Mouse (Mus musculus) left cerebral cortex, postnatal 25 days (tissue): Measurements from ENCODE around the gene Myo18b. TPM values are rescaled to one million over a fixed set of nuclear protein-coding genes. Genes with fewer than 3 reads are reported as not detected.

Experiments used
- DNase-seq, 2 experiments: peaks; one replicate each; pipeline ENCODE4 v3.0.0; 2022; ENCODE audit warnings: low spot score in 2 of 2, mixed read lengths in 1 of 2
- intact Hi-C: fragments of 180-260 bp; cut with DNase I; formaldehyde crosslinking; loops from one replicate; pipeline ENCODE4 v1.15.1; 2025
- total RNA-seq, 2 experiments: library from RNA; stranded (reverse); gene quantifications; 2 replicates each; pipeline ENCODE4 v1.2.3; 2021

Myo18b gene
- total RNA-seq, 2 experiments from 2014 or later, result 1.2 to 1.9 TPM

DNA sequence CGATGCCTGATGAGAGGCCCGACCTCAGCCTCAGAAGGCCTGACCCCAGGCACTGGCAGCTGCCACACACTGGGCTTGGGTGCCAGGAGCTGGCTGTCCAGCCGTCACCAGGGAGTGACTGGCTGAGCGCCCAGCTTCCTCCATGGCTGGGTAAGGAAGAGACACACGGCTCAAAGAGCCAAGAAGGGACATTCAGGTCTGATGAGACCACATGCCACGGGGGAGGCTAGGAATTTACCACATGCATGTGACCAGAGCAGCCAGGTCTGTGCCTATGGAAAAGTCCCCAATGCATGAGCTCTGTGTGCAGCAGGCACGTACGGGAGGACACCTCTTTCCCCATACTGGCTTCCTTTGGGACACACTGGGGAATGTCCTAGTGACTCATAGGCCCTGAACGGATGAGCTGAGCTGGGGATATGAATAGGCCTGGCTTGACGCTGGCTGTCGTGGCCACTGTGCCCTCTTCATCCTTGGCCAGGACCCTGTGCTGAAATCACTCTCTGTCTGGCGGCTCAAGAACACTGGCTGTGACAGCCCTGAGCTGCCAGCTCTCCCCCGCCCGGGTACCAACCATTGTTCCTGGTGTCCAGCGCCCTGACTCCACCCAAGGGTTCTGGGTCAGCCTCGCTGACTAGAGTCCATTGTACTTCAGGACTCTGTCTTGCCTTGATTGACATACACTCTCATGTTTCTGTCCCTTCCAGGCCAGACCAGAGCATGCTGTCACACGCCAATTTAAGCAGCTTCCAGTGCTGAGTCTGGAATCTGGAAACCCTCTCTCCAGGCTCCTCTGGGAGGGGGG, 9.3 kb downstream of the Myo18b start:
- intact Hi-C loops, result loop anchor here (10.0 kb wide), 1 partner anchor 338 kb away; the partner anchor contains the start of genes 2900026A02Rik and Tmem211
- DNase-seq, result peak in 1 of 2 experiments; percentile 38

DNA sequence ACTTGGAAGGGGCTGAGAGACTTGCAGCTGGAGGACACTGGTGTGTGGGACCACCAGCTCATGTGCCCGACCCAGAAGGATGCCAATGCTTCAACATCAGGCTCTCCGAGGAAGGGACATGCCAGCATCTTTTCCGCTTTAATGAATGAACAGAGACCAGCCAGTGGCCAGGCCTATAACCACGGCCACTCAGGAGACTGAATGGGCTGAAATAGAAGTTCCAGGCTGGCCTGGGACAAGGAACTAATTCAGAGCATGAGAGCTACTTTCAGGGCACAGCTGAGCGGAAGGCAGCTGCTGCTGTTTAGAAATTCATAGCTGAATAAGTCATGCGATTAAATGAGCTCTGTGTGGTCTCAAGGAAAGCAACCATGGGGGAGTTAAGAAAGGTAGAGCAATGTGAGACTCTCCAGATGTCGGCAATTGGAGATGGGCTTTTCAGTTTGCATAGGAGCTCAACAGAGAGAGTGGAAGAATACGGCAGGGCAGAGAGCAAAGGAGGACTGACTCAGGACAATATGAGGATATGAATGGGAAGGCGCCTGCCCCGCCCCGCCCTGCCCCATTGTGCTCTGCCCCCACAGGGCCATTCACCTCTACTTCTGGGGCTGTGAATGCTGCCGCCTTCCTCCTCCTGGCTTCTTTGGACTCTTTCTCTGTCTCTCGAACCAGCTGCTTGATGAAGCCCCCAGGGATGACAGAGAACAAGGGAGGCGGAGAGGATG, 18.6 kb downstream of the Myo18b start:
- DNase-seq, result peak in 1 of 2 experiments; percentile 38
- intact Hi-C loops, result loop anchor here (10.0 kb wide), 1 partner anchor 297 kb away; no protein-coding TSS in a partner anchor

DNA sequence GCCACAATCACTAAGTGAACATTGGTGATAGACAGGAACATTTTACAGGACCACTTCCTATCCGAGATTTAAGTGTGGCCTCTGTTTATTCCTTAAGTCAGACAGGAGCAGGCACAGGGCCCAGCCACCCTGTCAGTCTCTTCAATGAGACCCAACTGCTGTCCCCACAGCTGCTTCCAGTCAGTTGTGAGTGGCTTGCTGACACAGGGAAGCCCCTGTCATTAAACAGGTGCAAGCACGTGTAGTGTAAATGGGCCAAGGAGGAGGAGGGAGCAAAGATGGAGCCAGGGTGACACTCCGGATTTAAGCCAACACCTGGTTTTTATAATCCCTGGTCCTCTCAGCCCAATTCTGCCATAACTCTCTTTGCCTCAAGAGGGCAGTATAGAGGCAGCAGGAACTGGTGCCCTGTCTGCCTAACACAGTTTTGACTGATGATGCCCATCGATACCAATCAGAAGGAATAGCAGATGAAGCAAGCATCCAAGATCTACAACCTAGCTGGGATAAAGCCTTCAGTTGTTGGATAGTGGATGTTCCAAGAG, 19.2 kb downstream of the Myo18b start:
- intact Hi-C loops, result loop anchor here (10.0 kb wide), 1 partner anchor 298 kb away; no protein-coding TSS in a partner anchor
- DNase-seq, result peak; percentile 65 to 75

DNA sequence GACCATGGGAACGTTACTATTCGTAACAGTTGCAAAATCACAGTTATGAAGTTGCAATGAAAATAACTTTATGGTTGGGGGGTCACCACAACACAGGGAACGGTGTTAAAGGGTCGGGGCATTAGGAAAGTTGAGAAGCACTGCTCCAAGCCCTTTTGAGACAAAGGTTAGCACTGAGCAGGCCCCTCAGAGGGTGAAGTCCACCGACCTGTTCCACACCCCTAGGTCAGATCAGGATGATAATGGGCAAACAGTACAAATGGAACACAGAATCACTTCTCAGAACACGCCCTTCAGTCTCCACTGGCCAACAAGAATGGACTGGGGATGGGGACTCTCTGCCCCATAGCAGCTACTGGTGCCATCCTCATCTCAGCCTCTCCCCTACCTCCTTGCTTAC, 23.2 kb downstream of the Myo18b start:
- DNase-seq, result no peak
- intact Hi-C loops, result loop anchor here (10.0 kb wide), 1 partner anchor 302 kb away; no protein-coding TSS in a partner anchor

DNA sequence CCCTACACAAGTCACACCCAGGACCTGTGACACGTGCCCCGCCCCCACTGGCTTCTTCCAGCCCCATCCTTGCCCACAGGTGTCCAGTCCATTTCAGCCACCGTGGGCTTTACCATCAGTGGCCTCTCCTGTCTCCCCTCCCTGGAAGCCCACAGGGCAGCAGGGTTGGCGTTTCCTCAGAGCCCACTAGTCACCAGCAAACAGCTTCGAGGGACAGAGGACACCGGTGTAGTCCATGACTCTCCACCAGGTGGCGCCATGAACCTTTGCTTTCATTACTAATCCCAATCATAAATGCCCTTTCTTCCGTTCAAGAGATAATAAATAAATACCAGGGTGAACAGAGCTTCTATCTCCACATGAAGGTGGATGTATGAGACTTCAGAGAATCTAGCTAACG, 25.4 kb downstream of the Myo18b start:
- intact Hi-C loops, result loop anchor here (1.0 to 10.0 kb wide), 2 partner anchors 184 to 304 kb away; no protein-coding TSS in a partner anchor
- peak; percentile 70 to 75 for DNase-seq

DNA sequence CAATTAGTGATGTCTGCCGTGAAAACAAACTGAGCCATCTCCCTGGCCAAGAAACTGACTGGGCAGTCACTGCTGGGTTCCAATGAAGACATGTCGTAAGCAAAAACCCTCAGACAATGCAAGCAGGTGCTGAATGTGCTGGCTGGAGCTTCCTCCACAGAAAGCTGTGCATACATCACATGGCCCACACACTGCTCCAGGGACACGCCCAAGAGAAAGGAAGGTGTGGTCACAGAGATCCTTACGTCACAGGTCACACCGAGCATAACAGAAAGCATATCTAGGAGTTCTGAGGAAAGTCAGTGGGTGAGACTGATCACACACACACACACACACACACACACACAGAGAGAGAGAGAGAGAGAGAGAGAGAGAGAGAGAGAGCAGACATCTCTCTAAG, 27.5 kb downstream of the Myo18b start:
- no peak for DNase-seq
- intact Hi-C loops, result no loop called here

DNA sequence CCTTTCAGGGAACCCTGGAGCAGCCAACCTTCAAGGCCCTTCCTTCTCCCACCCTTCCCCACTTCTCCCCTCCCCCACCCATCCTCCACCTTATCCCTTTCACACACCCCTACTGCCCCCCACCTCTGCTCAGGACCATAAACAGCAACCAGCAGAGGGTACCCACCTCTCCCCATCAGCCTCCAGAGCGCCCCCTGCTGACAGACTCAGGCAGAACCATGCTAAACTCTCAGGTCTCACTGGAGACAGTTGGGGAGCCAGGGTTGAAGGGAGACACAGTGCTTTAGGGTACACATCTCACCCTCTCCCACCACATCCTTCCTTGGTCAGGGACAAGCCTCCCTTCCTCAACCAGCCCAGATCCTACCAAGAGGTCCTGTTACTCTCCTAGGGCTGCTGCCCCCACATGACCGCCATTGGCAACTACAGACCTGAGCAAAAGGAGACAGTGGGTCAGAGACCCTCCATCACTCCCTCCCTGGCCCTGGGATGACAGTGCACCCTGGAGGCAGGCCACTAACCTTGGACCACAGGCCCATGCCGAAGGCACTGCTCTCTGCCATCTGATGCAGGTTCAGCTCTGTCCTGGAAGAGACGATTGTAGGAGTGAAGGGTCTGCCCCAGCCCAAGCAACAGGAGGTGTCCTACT, 31.3 kb downstream of the Myo18b start:
- DNase-seq, result peak in 1 of 2 experiments; percentile 35

DNA sequence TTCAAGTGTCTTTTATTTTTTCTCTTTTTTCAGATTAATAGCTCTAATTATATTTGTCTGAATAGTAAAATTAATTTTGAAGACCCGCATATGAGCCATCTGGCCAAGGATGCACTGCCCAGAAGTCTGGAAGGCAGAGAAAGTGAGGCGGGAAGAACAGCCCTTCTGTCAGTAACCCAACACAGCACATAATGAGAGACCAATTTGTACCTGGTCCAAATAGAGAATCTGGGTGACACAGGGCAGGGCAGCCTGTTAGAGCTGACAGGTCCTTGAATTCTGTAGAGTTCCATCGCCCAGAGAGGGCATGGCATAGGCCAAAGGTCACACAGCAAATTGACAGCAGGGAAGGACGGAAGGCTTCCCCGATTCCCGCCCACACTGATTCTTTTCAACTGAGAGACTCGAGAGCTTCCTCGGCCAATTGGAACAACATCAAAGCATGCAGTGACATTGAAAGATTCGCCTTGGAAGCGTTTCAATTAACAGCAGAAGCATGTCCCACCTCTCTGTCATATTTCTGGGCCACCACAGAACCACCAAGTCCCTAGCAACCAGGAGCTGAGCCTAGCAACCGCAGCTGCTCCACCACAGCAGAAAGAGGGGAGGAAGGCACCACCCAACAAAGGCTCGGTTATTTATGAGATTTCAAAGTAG, 36.7 kb downstream of the Myo18b start:
- intact Hi-C loops, result loop anchor here (5.0 kb wide), 2 partner anchors 392 to 427 kb away; no protein-coding TSS in a partner anchor

More for the DNA sequence above, 31.3 kb downstream of the Myo18b start:
- intact Hi-C loops, result loop anchor here (5.0 kb wide), 2 partner anchors 398 to 433 kb away; no protein-coding TSS in a partner anchor

DNA sequence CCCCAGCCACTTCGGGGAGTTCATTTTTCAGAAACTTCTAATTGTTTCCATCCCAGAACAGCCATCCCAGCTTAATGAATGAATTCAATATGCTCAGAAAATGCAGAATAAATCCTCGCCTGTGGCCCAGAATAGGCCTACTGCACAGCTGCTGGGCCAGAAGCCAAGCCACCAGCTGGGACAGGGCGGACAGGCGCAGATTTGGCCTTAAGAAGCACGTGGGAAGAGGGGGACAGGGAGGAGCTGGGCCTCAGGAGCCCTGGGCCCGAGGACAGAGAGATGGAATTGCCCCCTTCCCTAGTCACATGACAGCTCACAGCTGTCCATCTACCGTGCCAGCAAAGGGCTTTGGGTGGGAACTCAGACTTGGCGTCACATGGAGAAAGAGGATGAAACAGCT, 43.0 kb downstream of the Myo18b start:
- intact Hi-C loops, result loop anchor here (5.0 kb wide), 2 partner anchors 151 to 276 kb away; partner anchors contain the start of gene Sez6l
- peak in 1 of 2 experiments; percentile 82 for DNase-seq

More for the DNA sequence above, 36.7 kb downstream of the Myo18b start:
- peak; percentile 59 to 62 for DNase-seq

DNA sequence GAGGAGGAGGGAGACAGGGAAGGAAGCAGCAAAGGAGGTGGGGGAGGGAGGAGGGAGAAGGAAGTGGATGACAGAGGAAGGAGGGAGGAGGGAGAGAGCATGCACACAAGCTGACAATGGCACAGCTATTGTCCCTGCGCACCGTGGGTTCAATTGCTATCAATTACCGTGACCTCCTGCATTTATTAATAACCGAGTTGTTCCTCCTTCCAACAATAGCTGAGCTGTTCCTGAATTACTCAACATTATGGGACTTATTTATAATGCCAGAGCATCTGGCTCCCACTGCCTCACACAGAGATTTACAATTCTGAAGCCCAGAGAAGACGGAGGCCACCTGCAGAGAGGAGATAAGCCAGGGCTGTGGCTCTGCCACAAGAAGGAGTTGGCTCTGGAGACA, 44.8 kb downstream of the Myo18b start:
- intact Hi-C loops, result loop anchor here (5.0 kb wide), 2 partner anchors 149 to 274 kb away; partner anchors contain the start of gene Sez6l
- DNase-seq, result peak in 1 of 2 experiments; percentile 43

DNA sequence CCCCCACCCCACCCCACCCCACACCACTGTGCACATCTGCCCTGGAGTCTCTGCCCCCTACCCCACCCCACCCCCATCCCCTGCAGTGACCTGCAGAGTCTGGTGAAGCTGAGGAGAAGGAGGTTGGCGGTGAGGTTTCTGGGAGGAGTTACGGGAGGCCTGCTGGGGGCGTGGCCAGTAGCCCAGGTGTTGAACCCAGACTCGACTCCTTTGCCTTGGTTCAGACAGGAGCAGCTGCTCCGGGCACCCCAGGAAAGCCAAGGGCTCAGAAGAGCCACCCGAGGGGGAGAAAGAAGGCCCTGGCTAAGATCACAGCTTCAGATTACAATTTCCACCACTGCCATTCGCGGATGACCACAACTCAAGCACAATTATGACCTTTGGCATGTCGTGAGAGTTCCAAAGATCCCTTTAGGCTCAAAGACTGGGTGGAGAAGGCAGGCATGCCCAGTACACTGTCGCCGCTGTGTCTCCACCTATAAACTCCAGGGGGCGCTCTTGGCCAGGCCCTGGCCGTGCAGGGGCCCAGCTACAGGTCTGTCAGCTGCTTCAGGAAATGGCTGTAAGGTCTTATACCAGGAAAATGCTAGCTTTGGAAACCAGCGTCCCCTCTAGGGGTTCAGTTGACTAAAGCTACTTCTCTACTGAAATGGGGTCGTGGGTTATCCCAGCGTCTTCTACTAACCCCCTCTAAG, 47.4 kb downstream of the Myo18b start:
- intact Hi-C loops, result no loop called here
- peak in 1 of 2 experiments; percentile 54 for DNase-seq

DNA sequence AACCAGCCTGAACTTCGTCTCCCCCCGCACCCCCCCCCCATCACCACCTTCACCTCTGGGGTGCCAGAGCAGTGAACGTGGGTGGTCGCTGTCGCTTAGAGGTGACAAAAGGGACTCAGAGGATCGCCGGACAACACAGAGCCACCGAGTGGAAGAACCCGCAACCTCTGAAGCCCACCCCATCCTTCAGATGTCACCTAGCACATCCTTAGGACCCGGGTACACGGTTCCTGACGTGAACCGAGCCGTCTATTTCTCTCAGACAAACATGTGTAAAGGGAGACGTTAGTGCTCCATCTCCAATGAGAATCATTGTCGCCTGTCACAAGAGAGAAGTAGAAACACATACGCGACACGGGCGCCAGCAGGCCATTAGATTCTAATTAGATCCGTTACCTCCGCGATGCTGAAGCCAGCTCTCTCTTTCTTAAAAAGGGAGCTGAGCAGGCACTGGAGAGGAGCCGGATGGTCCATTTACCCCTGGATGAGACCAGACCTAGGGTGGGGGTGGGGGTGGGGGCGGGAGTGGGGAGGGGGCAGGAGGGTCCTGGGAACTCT, 48.1 kb downstream of the Myo18b start:
- intact Hi-C loops, result no loop called here
- no peak for DNase-seq

DNA sequence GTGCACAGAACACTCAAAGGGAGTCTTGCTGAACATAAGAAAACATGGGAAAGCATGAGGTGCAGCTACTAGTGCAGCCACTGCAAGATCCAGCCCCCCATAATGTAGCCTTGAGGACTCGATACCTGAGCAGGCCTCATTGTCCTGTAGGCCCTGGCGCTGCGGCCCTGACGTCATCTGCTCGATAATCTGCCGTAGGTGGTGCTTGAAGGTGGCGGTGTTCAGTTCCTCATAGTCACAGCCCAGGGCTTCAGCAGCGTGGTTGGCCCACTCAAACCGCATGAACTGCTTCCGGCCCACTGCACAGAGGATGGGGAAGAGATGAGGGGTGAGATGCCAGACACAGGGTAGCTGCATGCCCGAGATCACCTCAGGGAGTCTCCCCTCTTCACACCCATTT, 50.0 kb downstream of the Myo18b start:
- DNase-seq, result no peak
- intact Hi-C loops, result no loop called here

DNA sequence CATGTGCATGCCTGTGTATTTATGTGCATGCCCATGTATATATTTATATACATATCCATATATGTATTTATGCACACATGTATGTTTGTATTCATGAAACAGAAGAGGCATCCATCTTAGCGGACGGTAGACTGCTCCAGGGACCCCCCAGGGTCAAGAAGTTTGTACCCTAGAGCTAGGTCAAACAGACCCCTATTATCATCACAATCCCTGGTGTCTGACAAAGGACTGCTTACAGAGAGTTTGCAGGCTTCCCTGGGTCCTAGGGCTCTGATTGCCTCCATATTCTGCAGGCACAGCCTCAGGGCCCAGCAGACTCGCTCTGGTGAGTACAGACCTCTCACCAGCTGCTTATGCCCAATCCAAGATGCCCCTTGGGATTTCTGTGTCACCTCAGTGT, 51.7 kb downstream of the Myo18b start:
- no peak for DNase-seq
- intact Hi-C loops, result no loop called here

DNA sequence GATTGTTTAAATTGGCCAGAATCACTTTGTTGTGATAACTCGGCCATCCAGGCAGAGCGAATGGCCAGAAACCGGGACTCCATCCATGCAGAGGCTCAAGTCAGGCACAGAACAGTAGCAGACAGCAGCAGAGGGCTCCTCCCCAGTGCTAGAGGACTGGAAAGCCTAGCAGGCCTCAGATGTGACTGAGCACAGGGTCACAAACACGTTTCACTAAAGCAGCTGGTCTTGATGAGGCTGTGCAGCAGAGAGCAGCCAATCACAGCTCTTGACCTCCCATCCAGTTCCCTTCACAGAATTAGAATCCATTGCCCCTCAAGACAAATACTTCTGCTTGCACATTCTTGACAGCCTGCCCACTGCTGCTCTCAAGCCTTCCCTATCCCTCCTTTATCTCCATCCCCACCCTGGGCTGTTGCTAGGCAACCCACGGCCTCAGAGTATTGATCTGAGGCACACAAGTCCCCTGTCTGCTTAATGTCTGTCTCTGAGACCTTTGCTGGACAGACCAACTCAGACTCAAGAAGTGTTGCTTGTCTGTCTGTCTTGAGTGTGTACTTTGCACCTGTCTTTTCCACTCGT, 52.4 kb downstream of the Myo18b start:
- intact Hi-C loops, result no loop called here
- no peak for DNase-seq

DNA sequence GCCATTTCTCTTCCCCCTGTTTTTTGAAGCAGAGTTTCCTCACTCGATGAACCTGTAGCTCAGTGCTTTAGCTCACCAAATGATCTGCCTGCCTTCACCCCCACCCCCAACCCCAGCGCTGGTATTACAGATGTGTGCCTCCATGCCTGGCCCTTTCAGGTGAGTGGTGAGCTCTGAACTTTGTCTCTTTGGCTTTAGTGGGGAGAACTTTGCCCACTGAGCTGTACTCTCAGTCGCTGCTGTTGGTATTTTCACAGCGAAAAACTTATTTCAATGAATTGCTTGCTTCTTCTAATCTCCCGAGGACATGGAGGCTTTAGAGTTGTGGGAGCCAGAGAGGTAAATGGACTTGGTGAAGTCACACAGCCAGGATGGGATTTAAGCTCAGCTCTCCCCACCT, 53.5 kb downstream of the Myo18b start:
- intact Hi-C loops, result no loop called here
- DNase-seq, result no peak

DNA sequence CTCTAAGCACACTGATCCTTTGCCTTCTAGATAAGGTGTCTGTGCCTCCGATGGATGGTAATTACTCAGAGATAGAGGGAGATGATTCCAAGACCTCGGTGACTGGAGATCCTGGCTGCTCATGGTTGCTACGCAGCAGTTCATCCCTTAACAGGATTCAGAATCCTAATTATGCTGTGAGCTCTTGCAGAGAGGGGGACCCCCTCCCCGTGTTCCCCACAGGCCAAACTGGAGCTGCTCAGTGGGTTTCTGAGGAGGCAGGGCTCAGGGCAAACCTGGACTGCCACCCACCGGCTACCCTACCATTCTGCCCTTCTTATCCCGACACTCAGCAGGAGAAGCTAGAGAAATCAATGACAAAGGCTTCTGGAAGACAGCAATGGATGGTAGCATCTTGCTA, 54.3 kb downstream of the Myo18b start:
- intact Hi-C loops, result no loop called here

DNA sequence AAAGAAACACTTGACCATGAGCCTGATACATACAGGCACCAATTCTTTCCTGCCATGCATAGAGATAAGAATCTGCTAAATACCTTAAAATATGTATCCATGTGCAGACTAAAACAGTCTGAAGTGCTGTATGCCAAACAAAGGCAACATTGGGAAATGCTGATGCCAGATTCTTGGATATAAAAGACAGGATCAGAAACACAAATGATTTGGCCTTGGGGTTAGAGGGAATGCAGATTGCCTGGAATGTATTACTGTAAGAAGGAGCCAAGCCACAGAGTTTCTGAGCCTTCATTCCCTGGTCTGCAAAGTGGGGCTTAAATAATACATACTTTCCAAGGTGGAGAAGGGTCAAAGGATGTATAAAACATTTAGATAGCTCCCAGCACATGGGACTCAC, 61.3 kb downstream of the Myo18b start:
- no peak for DNase-seq
- intact Hi-C loops, result no loop called here

More for the DNA sequence above, 54.3 kb downstream of the Myo18b start:
- no peak for DNase-seq
